Mouse (Mus musculus): ENCODE results near the gene Gimap3. TPM values are rescaled to one million over a fixed set of nuclear protein-coding genes. Genes with fewer than 3 reads are reported as not detected.

The Gimap3 gene
- polyA plus RNA-seq (2017; shearing (Covaris generic)) = 1,000 to 10,000 TPM; 1,428 to 1,859 TPM

DNA sequence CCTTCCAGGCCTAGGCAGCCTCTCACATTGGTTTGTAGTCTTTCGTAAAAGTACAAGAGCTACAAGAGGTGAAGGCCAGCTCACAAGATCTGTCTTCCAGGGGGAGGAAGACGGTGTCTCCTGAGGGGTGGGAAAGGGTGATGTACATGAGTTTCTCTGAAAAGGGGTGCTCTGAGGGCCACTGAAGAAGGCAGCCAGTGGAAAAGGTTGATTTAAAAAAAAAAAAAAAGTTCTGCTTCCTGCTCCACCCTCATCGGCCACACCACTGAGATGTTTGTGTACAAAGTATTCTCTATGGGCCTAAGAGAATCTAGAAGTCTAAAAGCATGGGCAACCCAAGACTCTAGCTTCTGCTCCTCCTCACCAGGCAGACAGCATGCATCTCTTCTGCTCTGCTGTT, at the start of gene Gimap3:
Gimap3 (minus strand) TSS at position 156 of the 400 bp plus-strand sequence.

GRCm38 (mm10) chr6:48745959-48746889, 24.4 kb downstream of the Gimap3 start, which contains the start of gene Gimap5:
Gene Gimap5, plus strand, starts transcription at chr6:48746197.

GRCm38 (mm10) chr6:48738961-48739779, 31.5 kb downstream of the Gimap3 start, which contains the start of gene Gimap1:
Gene Gimap1, plus strand, starts transcription at chr6:48739054.

DNA sequence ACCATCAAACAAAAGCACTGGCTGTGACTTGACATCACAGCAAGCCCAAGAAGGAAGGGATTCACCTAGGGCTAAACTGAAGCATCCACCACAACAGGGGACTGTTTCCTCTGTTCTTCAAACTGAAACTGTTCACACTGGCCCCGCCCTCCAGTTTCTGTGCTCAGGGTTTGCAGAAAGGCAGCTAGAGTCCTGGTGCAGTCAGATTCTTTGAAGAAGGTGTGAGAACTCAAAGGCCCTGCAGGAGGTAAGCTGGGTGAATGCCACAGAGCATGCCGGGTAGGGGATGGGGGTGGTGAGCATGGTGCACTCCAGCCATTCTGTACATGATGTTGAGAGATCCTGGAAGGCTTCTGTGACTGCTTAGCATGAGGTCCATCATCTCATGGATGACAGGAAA, 52.2 kb downstream of the Gimap3 start, which contains the start of the genes Gm28053 and Gimap7:
Gm28053 (plus strand) TSS at position 153 of the 400 bp plus-strand sequence.
Gimap7 (plus strand) TSS at position 167 of the 400 bp plus-strand sequence.

Other genes starting within 250 kb of the Gimap3 start
- gene Atp6v0e2, start 233.2 kb downstream of the Gimap3 start, polyA plus RNA-seq (2017; shearing (Covaris generic)) = 1 to 10 TPM in 1 of 2 experiments, not detected in 1; 4.7 TPM
- 10 to 100 TPM; 11.3 to 50.4 TPM for gene Lrrc61, start 216.1 kb downstream of the Gimap3 start, polyA plus RNA-seq (2017; shearing (Covaris generic))
- gene Rarres2, start 198.1 kb downstream of the Gimap3 start, polyA plus RNA-seq (2017; shearing (Covaris generic)) = under 1 TPM in 1 of 2 experiments, not detected in 1; 0.23 TPM
- gene Gm45021, start 181.2 kb downstream of the Gimap3 start, polyA plus RNA-seq (2017; shearing (Covaris generic)) = not detected
- 1 to 10 TPM; 5.7 to 5.9 TPM for gene Repin1, start 177.0 kb downstream of the Gimap3 start, polyA plus RNA-seq (2017; shearing (Covaris generic))
- gene Gm44965, start 176.9 kb downstream of the Gimap3 start, polyA plus RNA-seq (2017; shearing (Covaris generic)) = not detected
- 1 to 10 TPM; 7.8 to 9.4 TPM for gene Zfp775, start 168.8 kb downstream of the Gimap3 start, polyA plus RNA-seq (2017; shearing (Covaris generic))
- 1 to 10 TPM; 3.7 to 4.2 TPM for gene AI854703, start 144.1 kb downstream of the Gimap3 start, polyA plus RNA-seq (2017; shearing (Covaris generic))
- 100 to 1,000 TPM; 148 TPM for gene Gimap8, start 123.6 kb downstream of the Gimap3 start, polyA plus RNA-seq (2017; shearing (Covaris generic))
- 100 to 1,000 TPM; 259 to 273 TPM for gene Gimap9, start 94.7 kb downstream of the Gimap3 start, polyA plus RNA-seq (2017; shearing (Covaris generic))
- 1,000 to 10,000 TPM; 1,107 to 1,335 TPM for gene Gimap4, start 86.3 kb downstream of the Gimap3 start, polyA plus RNA-seq (2017; shearing (Covaris generic))
- 100 to 1,000 TPM; 791 to 847 TPM for gene Gimap6, start 62.6 kb downstream of the Gimap3 start, polyA plus RNA-seq (2017; shearing (Covaris generic))
- 10 to 100 TPM; 17.0 to 31.4 TPM for gene Gm28053, start 52.2 kb downstream of the Gimap3 start, polyA plus RNA-seq (2017; shearing (Covaris generic))
- gene Gimap7, start 52.2 kb downstream of the Gimap3 start, polyA plus RNA-seq (2017; shearing (Covaris generic)) = 100 to 1,000 TPM; 197 to 372 TPM
- gene Gimap1, start 31.8 kb downstream of the Gimap3 start, polyA plus RNA-seq (2017; shearing (Covaris generic)) = 100 to 1,000 TPM; 528 to 608 TPM
- gene Gimap5, start 24.7 kb downstream of the Gimap3 start, polyA plus RNA-seq (2017; shearing (Covaris generic)) = 100 to 1,000 TPM; 138 to 215 TPM
- 1 to 10 TPM; 4.1 to 6.9 TPM for gene Tmem176a, start 70.1 kb upstream of the Gimap3 start, polyA plus RNA-seq (2017; shearing (Covaris generic))
- gene Tmem176b, start 70.6 kb upstream of the Gimap3 start, polyA plus RNA-seq (2017; shearing (Covaris generic)) = 10 to 100 TPM in 1 of 2 experiments, 1 to 10 TPM in 1; 6.2 to 14.1 TPM
- gene Aoc1, start 102.0 kb upstream of the Gimap3 start, polyA plus RNA-seq (2017; shearing (Covaris generic)) = 1 to 10 TPM in 1 of 2 experiments, under 1 TPM in 1; 0.16 to 3.0 TPM
- not detected for gene 1600015I10Rik, start 159.0 kb upstream of the Gimap3 start, polyA plus RNA-seq (2017; shearing (Covaris generic))
- not detected for gene Doxl2, start 204.1 kb upstream of the Gimap3 start, polyA plus RNA-seq (2017; shearing (Covaris generic))
- under 1 TPM; 0.10 to 0.83 TPM for gene Svs1, start 216.0 kb upstream of the Gimap3 start, polyA plus RNA-seq (2017; shearing (Covaris generic))

Measured in inflammation-experienced regulatory T-cells (primary cell).